8 mouse cellular contexts compared by ENCODE assay signal in the genomic region with DNA sequence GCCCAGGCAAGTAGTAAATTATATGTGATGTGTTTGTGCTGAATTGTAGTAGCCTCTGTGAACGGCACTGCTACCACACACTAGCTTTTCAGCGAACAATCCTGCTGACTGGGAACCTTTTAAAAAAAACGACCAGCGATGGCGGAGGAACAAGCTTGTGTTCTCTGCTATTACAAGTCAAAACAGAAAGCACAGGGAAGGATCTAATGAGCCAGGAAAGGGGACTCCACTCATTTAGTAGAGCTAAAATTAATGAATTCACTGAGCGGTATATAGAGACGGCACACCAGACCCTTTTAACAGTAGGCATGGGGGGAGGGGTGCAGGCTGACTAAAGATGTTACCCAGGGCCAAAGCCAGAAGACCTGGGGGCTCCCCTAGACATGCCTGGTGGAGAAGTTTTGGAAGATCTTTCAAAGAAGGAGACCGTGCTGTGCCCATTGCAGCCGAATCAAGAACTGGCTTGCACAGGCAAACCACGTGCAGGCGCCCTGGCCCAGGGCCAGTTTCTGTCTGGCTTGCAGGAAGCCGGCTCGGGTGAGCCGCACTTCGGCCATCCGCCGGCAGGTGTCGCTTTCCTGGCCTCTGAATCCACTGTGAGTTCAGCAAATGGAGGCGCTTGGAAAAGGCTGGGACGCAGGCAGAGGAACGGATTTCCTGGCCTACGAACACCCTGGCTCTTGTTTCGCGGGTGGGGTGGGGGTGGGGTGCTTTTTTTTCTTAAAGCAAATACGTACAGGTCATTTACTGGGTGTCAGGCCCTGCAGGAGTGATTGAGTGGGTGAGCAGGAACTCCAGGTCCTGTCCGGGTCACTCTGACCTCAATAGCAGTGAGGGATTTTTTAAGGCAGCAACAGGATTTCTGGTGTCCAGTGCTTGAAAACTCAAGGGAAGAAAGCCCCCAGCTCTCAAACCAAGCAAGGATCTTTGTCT. TPM values are rescaled to one million over a fixed set of nuclear protein-coding genes. Genes with fewer than 3 reads are reported as not detected.
DNase-seq lines count a peak whose midpoint lies in the region; ATAC-seq and TF ChIP-seq lines count a peak whose summit lies in the region.

No protein-coding gene starts in this region.

- ATAC-seq in activated CD4-positive, CD25-positive, alpha-beta regulatory T cell, adult 4 months: peak; percentile 93
- ATAC-seq in common myeloid progenitor, adult 5-6 weeks (replicated peaks; ENCODE audit: low read depth, poor library complexity, severe bottlenecking): peak; percentile 91

- H3K27ac ChIP-seq in left cerebral cortex, adult 2 months: peak overlapping the region; percentile 87
- peak overlapping the region; percentile 62 for H3K27ac ChIP-seq in macrophage

- intact Hi-C loops in left cerebral cortex, adult 2 months (cut with DNase I): loop anchor here (2.0 kb wide), 1 partner anchor 44 kb away; no protein-coding TSS in a partner anchor

- H3K4me3 ChIP-seq in left cerebral cortex, adult 2 months: peak overlapping the region; percentile 40
- H3K4me3 ChIP-seq in macrophage (ENCODE audit: inconsistent target): peak overlapping the region; percentile 30

- H3K36me3 ChIP-seq in macrophage (ENCODE audit: inconsistent target): no peaks in the 10 kb centered on the region

- peak; percentile 91 for TF ChIP-seq CTCF in left cerebral cortex, adult 2 months (IDR thresholded peaks at IDR 0.05)

- WGBS in macrophage (ENCODE audit: missing documents): 5% methylated on average over 26 of the region's 26 CpGs

- H3K79me2 ChIP-seq in macrophage (ENCODE audit: inconsistent target): no peaks in the 10 kb centered on the region

- peak; percentile 100 for DNase-seq in gastrocnemius, adult 8-10 months (ENCODE audit: low spot score in 2 of 2)
- DNase-seq in hindlimb bud, embryonic 11.5 days (ENCODE audit: extremely low spot score, low read depth, low spot score): peak; percentile 89
- DNase-seq in left cerebral cortex, adult 2 months (ENCODE audit: extremely low spot score in 1 of 2, low spot score in 2 of 2): peak; percentile 99 to 100
- peak; percentile 96 for DNase-seq in retina, postnatal 7 days (ENCODE audit: low read depth, low spot score)
- peak; percentile 98 to 100 for DNase-seq in urinary bladder, adult 18-20 months (ENCODE audit: low spot score in 2 of 2)

RNA-seq across cellular contexts. Expression of gene Gm42791, which starts 11.7 kb away (rescaled TPM):
- polyA plus RNA-seq in activated CD4-positive, CD25-positive, alpha-beta regulatory T cell, adult 4 months (2017; shearing (Covaris generic)): not detected
- not detected in 2 replicates for total RNA-seq in common myeloid progenitor, adult 5-6 weeks (2017)
- total RNA-seq in gastrocnemius, adult 8-10 months (2022): 1 to 10 TPM; 2.1 to 2.7 (median 2.5) TPM
- total RNA-seq in left cerebral cortex, adult 2 months (2021): 10 to 100 TPM; 34.0 to 39.1 TPM
- 1 to 10 TPM in 17 of 26 experiments, not detected in 9; 1.7 to 9.9 (median 2.6) TPM for total RNA-seq in macrophage (2018; cell fraction: chromatin; rRNA removed)
- total RNA-seq in macrophage (2018; cell fraction: cytosol; rRNA removed): under 1 TPM in 5 of 26 experiments, not detected in 21; 0.32 to 0.88 (median 0.40) TPM
- total RNA-seq in macrophage (2018; cell fraction: nucleus; rRNA removed): not detected
- polyA plus RNA-seq in macrophage (2018): 1.1 TPM in 1 of 3 replicates, not detected in the others

Comparison
In these comparisons a context has a peak if more than half of its experiments do, and no peak if none do; other contexts are left out.
1. Peak in every context shown above with its lines: DNase-seq, ATAC-seq, H3K4me3 ChIP-seq and H3K27ac ChIP-seq.
2. RNA of gene Gm42791, which starts 11.7 kb away (total RNA-seq): 34.0 to 39.1 TPM in left cerebral cortex, adult 2 months; 2.1 to 2.7 TPM in gastrocnemius, adult 8-10 months and not detected in common myeloid progenitor, adult 5-6 weeks; every median in the first group is over 4 times any median in the second.